Mouse (Mus musculus) stomach, embryonic 14.5 days (tissue): ENCODE data around the gene Zfp677. TPM values are rescaled to one million over a fixed set of nuclear protein-coding genes. Genes with fewer than 3 reads are reported as not detected.

Experiments used
- polyA plus RNA-seq: library from polyadenylated mRNA; unstranded; fragments of >200 nt; fragmentation: Nextera tagmentation; extraction: Ambion mirVana; gene quantifications from 2 replicates; pipeline ENCODE4 v1.2.1, GENCODE M21; 2014

Gene Zfp677
- polyA plus RNA-seq, 1 experiment from 2014 or later: 4.5 TPM

Other genes starting within 250 kb of the Zfp677 start
- not detected in 2 replicates for gene Vmn1r234, start 157.7 kb upstream of the Zfp677 start, polyA plus RNA-seq
- not detected in 2 replicates for gene Vmn1r235, start 127.3 kb upstream of the Zfp677 start, polyA plus RNA-seq
- not detected in 2 replicates for gene Vmn1r236, start 100.8 kb upstream of the Zfp677 start, polyA plus RNA-seq
- gene Vmn1r237, start 71.9 kb upstream of the Zfp677 start, polyA plus RNA-seq: not detected in 2 replicates
- gene Zfp54, start 39.5 kb downstream of the Zfp677 start, polyA plus RNA-seq: 6.5 and 6.9 TPM in 2 replicates
- 14.7 and 16.4 TPM in 2 replicates for gene Zfp51, start 66.6 kb downstream of the Zfp677 start, polyA plus RNA-seq
- 13.1 and 13.8 TPM in 2 replicates for gene Zfp53, start 105.2 kb downstream of the Zfp677 start, polyA plus RNA-seq
- gene Zfp52, start 151.8 kb downstream of the Zfp677 start, polyA plus RNA-seq: 4.0 and 4.9 TPM in 2 replicates
- gene Zfp948, start 183.3 kb downstream of the Zfp677 start, polyA plus RNA-seq: 25.3 and 26.6 TPM in 2 replicates